Comparison of ENCODE assay signal across 9 mouse cellular contexts in the genomic region with DNA sequence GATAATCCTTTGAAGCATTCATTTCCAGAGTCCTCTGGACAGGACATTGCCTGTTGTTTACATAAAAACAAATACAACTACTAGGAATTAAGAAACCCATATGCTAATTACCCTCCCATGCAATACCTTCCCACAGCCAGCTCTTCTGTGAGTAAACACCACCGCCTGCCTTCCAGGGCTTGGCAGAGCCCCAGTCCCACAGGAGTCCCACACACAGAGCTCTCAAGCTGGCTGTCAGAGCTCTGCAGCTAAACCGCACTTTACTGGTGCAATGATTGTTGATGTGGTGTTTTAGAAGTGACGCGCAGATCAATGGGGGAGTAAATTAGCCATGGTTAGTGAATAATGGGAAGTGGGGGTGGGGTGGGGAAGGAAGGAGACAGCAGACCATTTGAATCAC.
DNase-seq lines count a peak whose midpoint lies in the region; ATAC-seq and TF ChIP-seq lines count a peak whose summit lies in the region.
"Had no signal": no experiment of that assay in that cellular context is flagged by ENCODE, and none has a peak within 500 bp of the region (broad histone marks: within the 10 kb centered on the region; RNA-seq: fewer than 3 reads in every experiment).

No protein-coding gene starts in this region.

- TF ChIP-seq POLR2A in heart, adult 2 months (IDR thresholded peaks at IDR 0.05; ENCODE audit: insufficient read depth, low read depth, low read length) = no peak

- no peak overlapping the region for H3K4me3 ChIP-seq in heart, adult 2 months
- no peak overlapping the region for H3K4me3 ChIP-seq in heart, embryonic 10.5 days
- H3K4me3 ChIP-seq in embryonic facial prominence, embryonic 14.5 days (ENCODE audit: low read depth, low read length) = no peak overlapping the region
- H3K4me3 ChIP-seq in hindbrain, embryonic 14.5 days (replicated peaks; ENCODE audit: low read length) = no peak overlapping the region
- H3K4me3 ChIP-seq: limb, embryonic 15.5 days had no signal

- H3K27me3 ChIP-seq in heart, adult 2 months (ENCODE audit: control insufficient read depth, insufficient read depth, low read length) = no peaks in the 10 kb centered on the region
- H3K27me3 ChIP-seq in heart, embryonic 10.5 days (ENCODE audit: insufficient read depth, poor library complexity, severe bottlenecking) = no peaks in the 10 kb centered on the region
- H3K27me3 ChIP-seq in embryonic facial prominence, embryonic 14.5 days (replicated peaks; ENCODE audit: control insufficient read depth, insufficient read depth, low read length) = no peaks in the 10 kb centered on the region
- no peaks in the 10 kb centered on the region for H3K27me3 ChIP-seq in hindbrain, embryonic 14.5 days (ENCODE audit: control insufficient read depth, insufficient read depth, low read length)

- H3K79me2 ChIP-seq in heart, adult 2 months (replicated peaks; ENCODE audit: control insufficient read depth, insufficient read depth, low read length) = no peaks in the 10 kb centered on the region

- no peak overlapping the region for H3K9ac ChIP-seq in heart, adult 2 months (ENCODE audit: low read depth, low read length)
- H3K9ac ChIP-seq in embryonic facial prominence, embryonic 14.5 days (ENCODE audit: low read depth, low read length) = no peak overlapping the region
- no peak overlapping the region for H3K9ac ChIP-seq in hindbrain, embryonic 14.5 days
- H3K9ac ChIP-seq: limb, embryonic 15.5 days had no signal

- 39% methylated on average over 4 of the region's 4 CpGs for WGBS in heart, adult 2 months
- 44% methylated on average over 4 of the region's 4 CpGs for WGBS in heart, embryonic 10.5 days
- 12% methylated on average over 4 of the region's 4 CpGs for WGBS in embryonic facial prominence, embryonic 14.5 days
- WGBS in hindbrain, embryonic 14.5 days = 13% methylated on average over 4 of the region's 4 CpGs

- no peak overlapping the region for H3K27ac ChIP-seq in heart, adult 2 months
- H3K27ac ChIP-seq in heart, embryonic 10.5 days = no peak overlapping the region
- no peak overlapping the region for H3K27ac ChIP-seq in embryonic facial prominence, embryonic 14.5 days (replicated peaks; ENCODE audit: low read depth, low read length)
- no peak overlapping the region for H3K27ac ChIP-seq in hindbrain, embryonic 14.5 days
- H3K27ac ChIP-seq: limb, embryonic 15.5 days had no signal

- ATAC-seq in embryonic facial prominence, embryonic 14.5 days (ENCODE audit: low read depth) = peak; percentile 77
- peak; percentile 70; the same call in 1 of the 2 replicates for ATAC-seq in hindbrain, embryonic 14.5 days (ENCODE audit: low FRiP score)
- no peak for ATAC-seq in erythroblast, adult 5-6 weeks (replicated peaks; ENCODE audit: low FRiP score, poor library complexity, severe bottlenecking)

- no peaks in the 10 kb centered on the region for H3K36me3 ChIP-seq in heart, adult 2 months (ENCODE audit: control insufficient read depth, insufficient read depth, low read length)
- H3K36me3 ChIP-seq in heart, embryonic 10.5 days = no peaks in the 10 kb centered on the region
- H3K36me3 ChIP-seq in embryonic facial prominence, embryonic 14.5 days (ENCODE audit: control insufficient read depth, insufficient read depth, low read length) = no peaks in the 10 kb centered on the region
- H3K36me3 ChIP-seq in hindbrain, embryonic 14.5 days (replicated peaks; ENCODE audit: control insufficient read depth, insufficient read depth) = no peaks in the 10 kb centered on the region
- H3K36me3 ChIP-seq: limb, embryonic 15.5 days had no signal

- intact Hi-C loops in heart, adult 2 months (cut with DNase I) = no loop called here
- intact Hi-C loops in left cerebral cortex, postnatal 36 days (cut with DNase I) = no loop called here

- no peaks in the 10 kb centered on the region; the same call in 1 of the 2 replicates for H3K4me1 ChIP-seq in heart, adult 2 months (ENCODE audit: control insufficient read depth, insufficient read depth, low read length)
- H3K4me1 ChIP-seq in heart, embryonic 10.5 days = peaks cover 7% of the 10 kb centered on the region
- H3K4me1 ChIP-seq in embryonic facial prominence, embryonic 14.5 days (ENCODE audit: control insufficient read depth, insufficient read depth, low read length) = peaks cover 27% of the 10 kb centered on the region
- H3K4me1 ChIP-seq in hindbrain, embryonic 14.5 days (replicated peaks; ENCODE audit: control insufficient read depth, insufficient read depth, low read length) = peaks cover 20% of the 10 kb centered on the region

- no peak for TF ChIP-seq EP300 in heart, adult 2 months (IDR thresholded peaks at IDR 0.05; ENCODE audit: insufficient read depth, low read depth, low read length)

- TF ChIP-seq CTCF in heart, adult 2 months (IDR thresholded peaks at IDR 0.05) = peak; percentile 47

- DNase-seq in heart, adult 2 months = peak; percentile 42 to 46
- no peak for DNase-seq in heart, embryonic 10.5 days (ENCODE audit: low spot score)
- peak; percentile 80 for DNase-seq in embryonic facial prominence, embryonic 14.5 days (ENCODE audit: low spot score)
- DNase-seq in hindbrain, embryonic 14.5 days (ENCODE audit: low spot score) = peak; percentile 60
- peak; percentile 50 to 61 for DNase-seq in left cerebral cortex, postnatal 36 days (ENCODE audit: low spot score in 2 of 2)
- peak; percentile 23 for DNase-seq in right cerebral cortex, postnatal 4 days
- DNase-seq in retina, embryonic 14.5 days (ENCODE audit: low spot score) = no peak

- H3K9me3 ChIP-seq in heart, embryonic 10.5 days = no peaks in the 10 kb centered on the region
- H3K9me3 ChIP-seq in embryonic facial prominence, embryonic 14.5 days (ENCODE audit: control insufficient read depth, low read length) = no peaks in the 10 kb centered on the region
- H3K9me3 ChIP-seq in hindbrain, embryonic 14.5 days (ENCODE audit: control insufficient read depth, low read length) = no peaks in the 10 kb centered on the region
- H3K9me3 ChIP-seq: limb, embryonic 15.5 days had no signal

- no peak overlapping the region for H3K4me2 ChIP-seq in embryonic facial prominence, embryonic 14.5 days (ENCODE audit: low read depth, low read length)
- no peak overlapping the region for H3K4me2 ChIP-seq in hindbrain, embryonic 14.5 days (replicated peaks)
- H3K4me2 ChIP-seq: limb, embryonic 15.5 days had no signal

Comparison
In these comparisons a context has a peak if more than half of its experiments do, and no peak if none do; other contexts are left out.
1. DNase-seq: peak in heart, adult 2 months (2 of 2), embryonic facial prominence, embryonic 14.5 days (single experiment), hindbrain, embryonic 14.5 days (single experiment), left cerebral cortex, postnatal 36 days (2 of 2) and right cerebral cortex, postnatal 4 days (single experiment); none in heart, embryonic 10.5 days (single experiment) and retina, embryonic 14.5 days (single experiment).